Mouse (Mus musculus): ENCODE results near the gene Hectd4.

Gene Hectd4

GRCm38 (mm10) chr5:121233726-121234125 lies 13.7 kb downstream of the Hectd4 start:
- DNase-seq (ENCODE audit: low spot score) = no peak

DNA sequence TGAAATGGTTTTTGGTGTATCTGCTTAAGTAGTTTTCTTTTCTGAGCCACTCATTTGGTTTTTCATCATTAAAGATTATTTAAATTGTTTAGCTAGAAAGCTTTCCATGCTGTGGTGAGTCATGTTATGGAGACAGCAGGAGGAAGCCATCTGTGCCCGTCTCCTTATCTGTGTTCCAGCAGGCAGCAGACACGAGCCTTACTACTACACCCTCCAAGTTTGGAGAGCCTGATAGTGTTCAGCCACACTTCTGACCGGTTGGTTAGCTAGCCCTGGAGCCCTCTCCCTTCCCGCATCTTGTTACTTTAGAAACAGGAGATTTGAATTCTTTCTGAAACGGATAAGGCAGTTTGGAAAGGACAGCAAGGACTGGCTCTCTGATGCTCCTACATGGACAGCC lies 16.2 kb downstream of the Hectd4 start:
- DNase-seq (ENCODE audit: low spot score) = no peak

DNA sequence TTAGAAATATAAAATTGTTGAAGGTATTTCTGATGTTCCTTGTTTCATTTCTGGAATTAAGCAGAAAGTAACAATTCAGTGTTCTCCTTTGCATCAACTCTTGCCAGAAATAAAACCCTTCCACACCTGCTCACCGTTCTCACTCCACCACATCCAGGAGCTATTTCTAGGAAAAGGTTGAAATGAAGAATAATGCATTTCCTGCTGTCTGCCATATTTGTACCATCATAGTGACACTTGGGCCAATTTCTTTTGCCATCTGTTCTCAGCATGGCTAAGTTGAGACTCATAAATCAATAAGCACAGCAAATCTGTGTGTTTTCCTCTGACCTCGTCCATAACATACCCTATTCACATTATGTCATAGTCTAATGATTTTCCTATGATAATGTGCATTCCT lies 18.2 kb downstream of the Hectd4 start:
- DNase-seq (ENCODE audit: low spot score) = no peak

DNA sequence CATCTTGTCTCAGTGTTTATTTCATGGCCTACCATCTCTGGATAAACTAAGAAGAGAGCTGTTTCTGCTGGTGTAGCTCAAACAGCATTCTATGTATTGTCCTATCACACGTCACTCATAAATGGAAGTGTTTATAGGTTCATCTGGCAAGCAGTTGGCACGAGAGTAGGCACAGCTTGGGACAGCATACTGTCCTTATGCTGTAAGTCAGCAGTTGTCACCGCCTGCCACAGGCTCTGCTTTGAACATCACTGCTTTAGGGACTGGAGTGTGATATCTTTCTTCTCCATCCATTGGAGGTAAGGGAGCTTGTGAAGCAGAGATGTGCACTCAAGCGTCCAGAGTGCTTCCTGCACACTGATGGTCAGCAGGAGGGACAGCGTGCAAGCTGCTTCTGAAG lies 19.8 kb downstream of the Hectd4 start:
- no peak for DNase-seq (ENCODE audit: low spot score)

DNA sequence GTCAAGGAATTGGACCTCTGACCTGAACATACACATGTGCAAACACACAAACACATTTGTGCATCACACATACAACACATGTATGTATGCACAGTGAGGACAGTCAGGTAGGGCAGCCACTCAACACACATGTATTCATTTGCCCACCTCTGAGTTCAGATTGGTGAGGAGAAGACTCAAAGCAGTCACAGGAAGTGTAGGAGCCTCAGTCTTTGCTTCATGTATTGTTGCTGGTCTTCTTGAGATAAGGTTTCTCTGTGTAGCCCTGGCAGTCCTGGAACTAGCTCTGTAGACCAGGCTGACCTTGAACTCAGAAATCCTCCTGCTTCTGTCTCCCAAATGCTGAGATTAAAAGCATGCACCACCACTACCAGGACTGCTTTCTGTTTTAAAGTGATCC lies 21.2 kb downstream of the Hectd4 start:
- DNase-seq (ENCODE audit: low spot score) = no peak

DNA sequence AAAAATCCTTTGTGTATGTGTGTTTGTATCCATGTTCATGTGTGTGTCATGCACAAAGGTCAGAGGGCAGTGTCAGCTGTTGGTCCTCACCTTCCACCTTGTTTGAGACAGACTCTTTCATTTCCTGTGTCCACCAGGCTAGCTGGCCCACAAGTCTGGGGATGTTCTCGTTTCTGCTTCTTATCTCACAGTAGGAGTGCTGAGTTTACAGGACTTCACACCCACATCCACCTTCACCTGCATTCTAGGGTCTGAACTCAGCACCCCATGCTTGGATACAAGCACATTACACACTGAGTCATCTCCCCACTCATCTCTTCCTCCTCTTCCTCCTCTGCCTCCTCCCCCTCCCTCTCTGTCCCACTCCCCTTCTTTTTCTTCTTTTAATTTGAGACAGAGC lies 22.2 kb downstream of the Hectd4 start:
- no peak for DNase-seq (ENCODE audit: low spot score)

- DNase-seq (ENCODE audit: low spot score) = no peak
Measured at GRCm38 (mm10) chr5:121242701-121243100, 22.7 kb downstream of the Hectd4 start.

DNA sequence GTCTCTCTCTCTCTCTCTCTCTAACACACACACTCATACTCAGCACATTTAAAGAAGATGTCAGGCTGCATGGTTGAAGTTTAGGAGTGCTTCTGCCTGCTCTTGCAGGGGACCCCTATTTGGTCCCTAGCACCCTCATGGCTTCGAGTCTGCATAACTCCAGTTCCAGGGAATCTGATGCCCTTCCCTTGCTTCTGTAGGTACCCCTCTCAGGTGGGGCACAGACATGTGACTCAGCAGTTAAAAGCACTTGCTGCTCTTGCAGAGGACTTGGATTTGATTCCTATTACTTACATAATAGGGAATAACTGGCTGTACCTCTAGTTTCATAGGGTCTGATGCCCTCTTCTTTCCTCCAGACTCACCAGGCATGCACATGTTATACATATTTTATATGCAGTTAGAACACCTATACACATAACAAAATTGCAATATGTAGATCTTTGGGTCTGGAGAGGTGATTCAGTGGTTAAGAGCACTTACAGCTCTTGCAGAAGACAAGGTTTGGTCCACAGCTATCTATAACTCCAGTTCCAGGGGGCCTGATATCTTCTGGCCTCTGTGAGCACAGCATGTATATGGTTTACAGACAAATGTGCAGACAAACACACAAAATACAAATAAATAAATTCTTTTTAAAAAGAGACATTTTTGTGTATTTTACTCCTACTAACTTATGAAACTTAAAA lies 23.8 kb downstream of the Hectd4 start:
- DNase-seq (ENCODE audit: low spot score) = no peak

DNA sequence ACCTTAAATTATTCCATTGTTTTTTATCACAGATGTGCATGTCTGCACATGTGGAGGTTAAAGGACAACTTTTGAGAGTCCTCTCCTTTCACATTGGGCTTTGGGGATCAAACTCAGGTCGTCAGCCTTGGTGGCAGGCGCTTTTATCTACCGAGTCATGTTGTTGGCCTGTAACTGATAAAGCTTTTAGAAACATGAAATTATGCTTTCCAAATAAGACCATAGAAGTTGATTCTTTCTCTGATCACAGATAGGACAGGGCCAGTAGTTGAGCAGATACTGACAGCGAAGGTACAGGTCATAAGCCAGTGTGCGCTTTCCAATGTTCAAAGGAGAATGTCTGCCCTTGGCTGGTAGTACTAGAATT lies 24.3 kb downstream of the Hectd4 start:
- no peak for DNase-seq (ENCODE audit: low spot score)

- no peak for DNase-seq (ENCODE audit: low spot score)
Measured at GRCm38 (mm10) chr5:121245201-121245600, 25.2 kb downstream of the Hectd4 start.

DNA sequence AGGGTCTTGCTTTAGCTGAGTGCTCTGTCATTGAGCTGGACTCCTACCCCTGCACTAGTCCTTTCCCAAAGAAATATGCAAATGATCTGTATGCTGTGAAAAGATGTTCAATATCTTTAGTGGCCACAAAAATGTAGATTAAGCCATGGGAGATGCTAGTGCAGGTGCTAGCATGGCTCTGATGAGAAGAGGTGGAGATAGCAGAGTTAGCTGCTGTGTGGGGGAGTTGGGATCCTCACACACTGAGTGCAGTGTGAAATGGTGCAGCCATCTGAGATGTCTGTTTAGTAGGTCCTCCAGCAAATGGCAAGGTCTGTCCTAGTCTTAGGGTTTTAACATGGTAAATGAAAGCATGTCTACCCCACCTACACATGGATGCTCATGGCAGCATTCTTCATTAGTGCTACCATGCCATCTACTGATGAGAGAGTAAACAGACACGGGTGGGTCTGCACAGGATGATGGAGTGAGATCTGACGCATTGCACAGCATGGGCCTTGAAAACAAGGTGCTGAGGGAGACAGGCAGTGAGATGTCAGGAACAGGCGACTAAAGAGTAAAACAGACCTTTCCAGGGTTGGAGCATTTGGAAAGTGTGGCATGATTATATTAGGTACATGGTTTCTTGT lies 28.9 kb downstream of the Hectd4 start:
- DNase-seq (ENCODE audit: low spot score) = no peak

- DNase-seq (ENCODE audit: low spot score) = no peak
Measured at GRCm38 (mm10) chr5:121249693-121250092, 29.7 kb downstream of the Hectd4 start.

- DNase-seq (ENCODE audit: low spot score) = no peak
Measured at GRCm38 (mm10) chr5:121251813-121252212, 31.8 kb downstream of the Hectd4 start.

DNA sequence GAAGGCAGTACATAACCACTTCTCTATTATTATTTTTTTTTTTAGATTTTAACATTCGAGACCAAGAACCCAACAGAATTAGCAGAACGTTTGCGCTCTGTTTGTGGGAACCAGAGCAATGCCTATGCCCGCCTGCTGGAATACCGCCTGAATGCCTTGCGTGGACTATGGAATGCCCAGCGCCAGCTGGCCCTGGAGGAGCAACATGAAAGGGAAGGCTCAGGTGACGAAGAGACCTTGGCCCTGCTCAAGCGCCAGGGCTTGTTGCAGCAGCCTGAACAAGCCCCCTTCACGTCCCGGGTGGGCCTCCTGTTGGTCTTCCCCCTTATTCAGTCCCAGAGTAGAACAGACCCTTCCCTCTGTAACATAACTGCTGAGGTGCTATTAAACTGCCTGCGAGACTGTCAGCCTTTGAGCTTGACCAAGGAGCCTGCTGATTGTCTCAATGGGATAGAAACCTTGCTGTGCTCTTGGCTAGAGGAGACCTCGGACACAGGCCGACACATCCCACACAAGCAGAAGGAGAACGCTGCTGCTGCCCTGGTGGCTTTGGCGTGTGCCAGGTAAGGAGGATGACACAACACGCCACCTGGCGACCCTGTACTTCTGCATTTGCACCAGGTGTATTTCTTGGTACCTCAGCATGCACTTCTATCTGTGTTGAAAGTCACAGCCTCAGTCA lies 33.9 kb downstream of the Hectd4 start:
- DNase-seq (ENCODE audit: low spot score) = no peak

DNA sequence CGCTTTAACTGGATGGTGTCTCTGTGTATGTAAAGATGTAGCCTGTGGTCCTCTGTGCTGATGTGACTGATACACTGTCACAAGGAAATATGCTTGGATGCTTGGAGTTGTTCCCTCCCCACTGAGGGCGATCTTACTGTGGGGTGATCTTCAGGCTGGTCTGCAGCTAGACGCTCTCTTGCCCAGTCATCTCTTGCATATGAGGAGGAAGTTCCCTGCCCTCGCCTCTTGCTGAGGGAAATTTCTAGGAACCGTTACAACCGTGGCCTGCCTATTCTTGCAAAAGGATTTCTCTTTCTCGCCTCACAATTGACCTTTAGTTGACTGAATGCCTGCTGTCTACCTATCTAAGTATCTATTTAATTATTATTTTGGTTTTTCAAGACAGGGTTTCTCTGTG lies 35.0 kb downstream of the Hectd4 start:
- no peak for DNase-seq (ENCODE audit: low spot score)

DNA sequence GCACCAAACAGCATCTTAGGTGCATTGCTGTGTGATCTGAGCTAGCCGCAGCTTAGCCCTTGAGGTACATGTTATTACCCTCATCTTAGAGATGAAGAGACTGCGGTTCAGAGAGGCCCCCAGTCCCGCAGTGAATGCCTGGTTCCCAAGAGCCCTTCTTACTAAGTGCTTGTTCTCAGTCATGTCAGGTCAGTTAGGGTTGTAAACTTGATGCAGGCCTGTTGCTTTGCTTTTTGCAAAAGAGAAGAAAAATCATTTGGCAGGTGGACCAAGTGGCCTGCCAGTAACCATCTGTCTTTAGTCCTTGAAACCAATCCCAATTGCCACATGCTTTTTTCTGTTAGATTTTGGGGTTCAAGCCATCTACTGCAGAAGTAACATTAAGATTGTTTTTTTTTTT lies 41.8 kb downstream of the Hectd4 start:
- no peak for DNase-seq (ENCODE audit: low spot score)

GRCm38 (mm10) chr5:121262415-121262814 lies 42.4 kb downstream of the Hectd4 start:
- no peak for DNase-seq (ENCODE audit: low spot score)

DNA sequence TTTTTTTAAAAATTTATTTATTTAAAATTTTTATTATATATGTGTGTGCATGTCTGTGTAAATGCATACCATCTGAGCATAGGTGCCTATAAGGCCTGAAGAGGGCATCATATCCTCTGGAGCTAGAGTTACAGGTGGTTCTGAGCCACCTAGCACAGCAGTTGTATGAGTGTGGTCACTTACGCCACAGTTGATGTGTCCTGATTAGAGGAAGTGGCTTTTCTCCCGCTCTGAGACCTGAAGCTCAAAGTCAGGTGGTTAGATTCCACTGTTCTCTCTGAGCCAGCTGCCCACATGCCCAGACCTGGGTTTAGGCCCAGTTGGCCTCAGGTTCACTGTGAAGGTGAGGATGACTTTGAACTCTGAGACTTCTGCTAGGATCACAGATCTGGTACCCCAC lies 44.6 kb downstream of the Hectd4 start:
- no peak for DNase-seq (ENCODE audit: low spot score)

DNA sequence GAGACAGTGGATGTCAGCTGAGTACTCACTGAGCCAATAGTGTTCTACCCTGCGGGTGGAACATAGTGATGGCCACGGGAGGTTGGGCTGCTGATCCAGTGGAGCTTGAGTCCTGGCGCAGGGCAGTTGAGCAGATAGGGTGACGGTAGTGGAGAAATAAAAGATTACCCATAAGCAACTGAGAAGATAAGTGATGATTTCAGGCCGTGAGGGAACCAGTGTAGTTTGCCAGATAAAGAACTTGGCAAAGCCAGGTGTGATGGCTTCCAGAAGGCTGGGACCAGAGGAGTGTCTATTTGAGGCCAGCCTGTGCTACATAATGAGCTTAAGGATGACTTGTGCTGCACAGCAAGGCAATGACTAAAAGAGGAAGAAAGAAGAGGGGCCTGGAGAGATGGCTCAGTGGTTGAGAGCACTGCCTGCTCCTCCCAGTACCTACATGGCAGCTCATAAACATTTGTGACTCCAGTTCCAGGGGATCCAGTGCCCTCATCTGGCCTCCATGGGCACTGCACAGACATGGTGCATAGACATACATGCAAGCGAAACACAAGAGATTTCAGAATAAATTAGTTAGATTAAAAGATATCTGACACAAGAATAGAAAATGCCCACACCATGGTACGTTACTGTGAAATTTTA lies 46.8 kb downstream of the Hectd4 start:
- DNase-seq (ENCODE audit: low spot score) = peak; percentile 52

DNA sequence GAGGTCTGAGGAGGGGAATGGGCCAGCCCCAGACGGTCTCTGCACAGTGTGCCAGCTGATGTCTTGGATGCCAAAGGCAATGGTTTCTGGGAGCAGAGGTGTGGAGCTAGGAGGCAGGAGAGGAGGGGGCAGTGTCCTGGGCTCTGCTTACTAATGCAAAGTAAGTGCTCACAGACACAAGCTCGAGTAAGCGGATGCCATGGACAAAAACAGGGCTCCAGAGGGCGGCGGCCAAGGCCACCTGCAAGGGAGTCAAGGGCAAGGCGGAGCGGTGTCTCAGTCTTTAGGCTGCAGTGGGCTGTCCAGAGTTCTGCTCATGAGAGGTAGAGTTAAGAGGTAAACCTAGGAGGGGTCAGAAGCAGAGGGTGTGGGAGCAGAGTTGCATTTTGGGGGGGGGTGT lies 51.0 kb downstream of the Hectd4 start:
- DNase-seq (ENCODE audit: low spot score) = no peak

- DNase-seq (ENCODE audit: low spot score) = no peak
Measured at GRCm38 (mm10) chr5:121276808-121277207, 56.8 kb downstream of the Hectd4 start.

GRCm38 (mm10) chr5:121280456-121280855 lies 60.4 kb downstream of the Hectd4 start:
- no peak for DNase-seq (ENCODE audit: low spot score)

DNA sequence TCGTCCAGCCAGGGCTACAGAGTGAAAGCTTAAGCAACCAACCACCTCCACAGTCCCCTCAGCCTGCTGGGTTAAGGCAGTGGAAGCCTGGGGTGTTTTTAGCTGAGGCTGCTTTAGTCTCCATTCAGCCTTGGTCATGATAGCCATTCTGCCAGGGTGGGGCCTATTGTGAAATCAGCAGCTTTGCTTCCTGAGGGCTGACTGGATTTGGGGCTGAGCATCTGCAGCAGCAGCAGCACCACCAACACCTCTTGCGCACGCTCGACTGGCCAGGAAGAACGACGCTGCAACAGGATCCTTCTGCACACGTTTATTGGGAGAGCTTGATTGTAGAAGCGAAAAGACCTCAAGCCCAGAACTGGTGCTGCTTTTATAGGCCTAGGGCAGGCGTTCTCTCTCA lies 63.0 kb downstream of the Hectd4 start:
- DNase-seq (ENCODE audit: low spot score) = no peak
